Mouse (Mus musculus): ENCODE results near the gene Ripk3.

Gene Ripk3

GRCm38 (mm10) chr14:55761163-55761562, 27.5 kb downstream of the Ripk3 start, which contains the start of gene Ltb4r2:
TSS of gene Ltb4r2 (plus strand) at chr14:55761428.
- DNase-seq (ENCODE audit: low read depth, low spot score) = no peak

- DNase-seq (ENCODE audit: low read depth, low spot score) = peak; percentile 82
Measured at GRCm38 (mm10) chr14:55760156-55760555, 28.5 kb downstream of the Ripk3 start.

GRCm38 (mm10) chr14:55758363-55758784, 30.3 kb downstream of the Ripk3 start, which contains the start of gene Cideb:
TSS of gene Cideb (minus strand) at chr14:55758458.
- peak; percentile 45 for DNase-seq (ENCODE audit: low read depth, low spot score)

- DNase-seq (ENCODE audit: low read depth, low spot score) = no peak
Measured at GRCm38 (mm10) chr14:55757566-55757965, 31.1 kb downstream of the Ripk3 start.

- peak; percentile 42 for DNase-seq (ENCODE audit: low read depth, low spot score)
Measured at GRCm38 (mm10) chr14:55747051-55747847, 41.4 kb downstream of the Ripk3 start.

GRCm38 (mm10) chr14:55745861-55746237, 42.8 kb downstream of the Ripk3 start:
- DNase-seq (ENCODE audit: low read depth, low spot score) = no peak

GRCm38 (mm10) chr14:55745180-55745860, 43.3 kb downstream of the Ripk3 start, which contains the start of the genes Dhrs1 and Nop9:
TSS of gene Dhrs1 (minus strand) at chr14:55745690.
TSS of gene Nop9 (plus strand) at chr14:55745693.
- DNase-seq (ENCODE audit: low read depth, low spot score) = peak; percentile 92

GRCm38 (mm10) chr14:55743711-55744110, 45.0 kb downstream of the Ripk3 start:
- DNase-seq (ENCODE audit: low read depth, low spot score) = peak; percentile 93

- no peak for DNase-seq (ENCODE audit: low read depth, low spot score)
Measured at GRCm38 (mm10) chr14:55737086-55737687, 51.5 kb downstream of the Ripk3 start.

GRCm38 (mm10) chr14:55735758-55736157, 52.9 kb downstream of the Ripk3 start:
- no peak for DNase-seq (ENCODE audit: low read depth, low spot score)

GRCm38 (mm10) chr14:55735334-55735733, 53.3 kb downstream of the Ripk3 start:
- DNase-seq (ENCODE audit: low read depth, low spot score) = no peak
